Mouse (Mus musculus) kidney, adult 2 months (tissue): ENCODE measurements around the gene Lrrk1. TPM values are rescaled to one million over a fixed set of nuclear protein-coding genes. Genes with fewer than 3 reads are reported as not detected.

Source experiments
- DNase-seq: peaks from one replicate; pipeline ENCODE4 v3.0.0; 2021
- H3K27ac ChIP-seq: fragments of 200-500 bp; 2 replicates; pipeline ENCODE4 v1.5.1; 2012; ENCODE audit warnings: low read depth, low read length, control low read depth, inconsistent platforms; ENCODE audit not compliant: insufficient read depth
- H3K27me3 ChIP-seq: fragments of 200-500 bp; replicated peaks from 2 replicates; pipeline ENCODE4 v1.6.1; 2012; ENCODE audit warnings: mild to moderate bottlenecking, moderate library complexity, low read length, inconsistent platforms; ENCODE audit not compliant: control insufficient read depth, insufficient read depth
- H3K36me3 ChIP-seq: fragments of 200-500 bp; 2 replicates; pipeline ENCODE4 v1.6.1; 2012; ENCODE audit warnings: mild to moderate bottlenecking, moderate library complexity, low read length, inconsistent platforms; ENCODE audit not compliant: control insufficient read depth, insufficient read depth
- H3K4me1 ChIP-seq: fragments of 200-500 bp; 2 replicates; pipeline ENCODE4 v1.6.1; 2011; ENCODE audit warnings: low read length; ENCODE audit not compliant: control insufficient read depth, insufficient read depth
- H3K4me3 ChIP-seq: fragments of 200-500 bp; 2 replicates; pipeline ENCODE4 v1.5.1; 2011; ENCODE audit warnings: mild to moderate bottlenecking, low read depth, low read length, control low read depth; ENCODE audit not compliant: insufficient read depth
- CTCF ChIP-seq: fragments of 200-500 bp; conservative IDR thresholded peaks from 2 replicates; pipeline ENCODE4 v1.5.1; 2011; ENCODE audit warnings: low read depth, mild to moderate bottlenecking, control low read depth, low read length, moderate library complexity, mixed read lengths; ENCODE audit not compliant: insufficient read depth, insufficient read length
- POLR2A ChIP-seq: fragments of 200-500 bp; IDR thresholded peaks from one replicate; pipeline ENCODE4 v1.6.1; 2011; ENCODE audit warnings: low read depth, low read length, control low read depth
- WGBS: fragments of 180-500 bp; shearing (Covaris S2); methylation state at CpG from one replicate; pipeline ENCODE4 v1.1.7; 2018; 5-methylcytosine and 5-hydroxymethylcytosine counted together
- polyA plus RNA-seq: library from polyadenylated mRNA; depleted of rRNA; stranded (reverse); fragments of >200 nt; gene quantifications from 2 replicates; pipeline ENCODE4 v1.2.3, GENCODE M21; 2012

The Lrrk1 gene
- polyA plus RNA-seq, 1 experiment: 17.3 TPM

DNA sequence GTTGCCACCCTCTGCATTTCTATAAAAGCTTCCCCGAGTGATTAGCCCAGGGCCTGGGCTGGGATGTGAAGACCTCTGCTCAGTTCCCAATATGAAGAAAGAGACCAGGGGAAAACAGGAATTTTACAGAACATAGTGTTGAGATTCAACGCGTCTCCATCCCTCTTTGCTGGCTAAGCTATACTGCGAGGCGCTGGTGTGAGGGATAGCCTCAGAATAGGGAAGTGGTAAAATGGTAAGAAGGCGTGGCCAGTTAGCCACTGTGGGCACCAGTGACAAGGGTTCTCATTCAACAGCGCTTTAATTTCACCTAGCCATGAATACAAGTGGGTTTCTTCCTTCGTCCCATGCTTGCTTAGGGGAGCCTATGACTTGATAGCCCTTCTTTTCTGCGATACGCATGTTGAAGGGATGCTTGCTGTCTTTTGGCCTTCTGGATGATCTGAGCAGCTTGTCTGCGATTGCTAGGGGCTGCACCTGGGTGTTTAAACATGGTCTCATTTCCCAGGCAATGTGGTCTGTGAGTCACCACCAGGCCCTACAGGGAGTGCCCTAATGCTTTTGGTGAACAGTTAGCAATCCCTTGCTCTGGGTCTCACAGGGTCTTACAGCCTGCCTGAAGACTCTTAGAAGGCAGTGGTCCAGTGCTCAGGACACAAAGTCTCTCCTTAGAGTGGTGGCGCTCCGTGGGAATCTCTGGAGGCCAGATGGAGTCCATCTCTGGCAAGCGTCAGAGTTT is 84.1 kb downstream of the Lrrk1 start:
- H3K4me3 ChIP-seq: no peak overlapping the region
- no peaks in the 10 kb centered on the region for H3K4me1 ChIP-seq
- H3K36me3 ChIP-seq: no peaks in the 10 kb centered on the region
- WGBS: 92% methylated on average over 14 of the region's 14 CpGs
- TF ChIP-seq CTCF (no peak), POLR2A (no peak)
- no peak overlapping the region for H3K27ac ChIP-seq
- H3K27me3 ChIP-seq: no peaks in the 10 kb centered on the region
- DNase-seq: no peak

DNA sequence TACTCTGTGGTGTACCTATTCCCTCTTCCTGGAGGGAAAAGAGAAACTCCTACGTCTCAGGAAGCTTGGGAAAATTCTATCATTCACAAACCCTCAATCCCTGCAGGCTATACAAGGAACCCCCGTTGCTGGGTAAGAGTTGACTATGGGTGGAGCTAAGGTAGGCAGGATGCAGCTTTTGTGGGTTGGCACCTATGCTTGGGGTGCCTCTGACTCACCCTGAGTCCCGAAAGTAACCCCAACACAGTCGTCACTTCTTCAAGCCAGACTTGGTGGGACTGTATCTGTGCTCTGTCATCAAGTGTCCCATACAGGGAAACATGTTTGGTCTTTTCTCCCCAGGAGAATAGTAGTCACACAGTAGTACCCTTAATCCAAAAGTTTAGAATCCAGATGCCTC is 86.7 kb downstream of the Lrrk1 start:
- no peak for DNase-seq
- no peaks in the 10 kb centered on the region for H3K4me1 ChIP-seq
- H3K36me3 ChIP-seq: no peaks in the 10 kb centered on the region
- TF ChIP-seq POLR2A (no peak), CTCF (no peak)
- H3K27me3 ChIP-seq: no peaks in the 10 kb centered on the region
- no peak overlapping the region for H3K27ac ChIP-seq
- 82% methylated on average over 4 of the region's 4 CpGs for WGBS
- no peak overlapping the region for H3K4me3 ChIP-seq

DNA sequence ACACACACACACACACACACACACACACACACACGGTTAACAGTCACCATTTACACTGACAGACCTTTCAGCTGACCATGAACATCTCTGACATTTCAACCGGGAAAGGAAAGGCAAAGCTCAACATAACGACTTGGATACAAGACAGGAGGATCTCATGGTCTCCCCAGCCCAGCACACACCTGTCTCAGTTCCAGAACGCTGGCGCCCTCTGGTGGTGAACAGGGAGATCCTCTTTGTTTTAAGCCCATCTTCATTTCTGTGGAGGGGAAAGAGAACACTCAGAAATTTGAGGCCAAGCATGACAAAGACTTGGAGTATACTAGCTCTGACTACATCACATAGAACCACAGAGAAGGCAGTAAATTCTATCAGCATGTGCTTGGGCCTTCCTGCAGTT is 87.5 kb downstream of the Lrrk1 start:
- no peaks in the 10 kb centered on the region for H3K36me3 ChIP-seq
- no peak overlapping the region for H3K4me3 ChIP-seq
- 5% methylated on average over 5 of the region's 5 CpGs for WGBS
- H3K4me1 ChIP-seq: no peaks in the 10 kb centered on the region
- no peak overlapping the region for H3K27ac ChIP-seq
- H3K27me3 ChIP-seq: no peaks in the 10 kb centered on the region
- TF ChIP-seq POLR2A (no peak), CTCF (peak; percentile 88)
- DNase-seq: peak; percentile 79

DNA sequence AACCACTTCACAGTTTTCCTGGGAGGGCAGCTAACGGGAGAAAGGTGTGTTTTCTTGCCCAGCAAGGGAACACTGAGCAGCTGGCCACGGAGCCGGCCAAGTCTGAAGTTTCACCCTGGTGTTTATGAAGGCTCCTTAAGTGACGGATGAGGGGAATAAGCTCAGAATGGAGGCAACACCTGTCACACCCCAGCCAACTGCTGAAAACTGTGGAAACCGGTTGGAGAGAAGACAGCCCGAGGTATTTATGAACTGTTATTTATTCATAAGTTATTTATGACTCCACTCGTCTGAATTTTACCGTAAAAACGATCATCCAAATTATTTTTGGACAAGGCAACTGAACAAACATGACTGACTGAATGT is 90.5 kb downstream of the Lrrk1 start:
- no peak overlapping the region for H3K4me3 ChIP-seq
- WGBS: 64% methylated on average over 9 of the region's 9 CpGs
- H3K27ac ChIP-seq: no peak overlapping the region
- no peaks in the 10 kb centered on the region for H3K27me3 ChIP-seq
- H3K36me3 ChIP-seq: no peaks in the 10 kb centered on the region
- no peak for DNase-seq
- H3K4me1 ChIP-seq: no peaks in the 10 kb centered on the region
- TF ChIP-seq POLR2A (no peak), CTCF (no peak)

DNA sequence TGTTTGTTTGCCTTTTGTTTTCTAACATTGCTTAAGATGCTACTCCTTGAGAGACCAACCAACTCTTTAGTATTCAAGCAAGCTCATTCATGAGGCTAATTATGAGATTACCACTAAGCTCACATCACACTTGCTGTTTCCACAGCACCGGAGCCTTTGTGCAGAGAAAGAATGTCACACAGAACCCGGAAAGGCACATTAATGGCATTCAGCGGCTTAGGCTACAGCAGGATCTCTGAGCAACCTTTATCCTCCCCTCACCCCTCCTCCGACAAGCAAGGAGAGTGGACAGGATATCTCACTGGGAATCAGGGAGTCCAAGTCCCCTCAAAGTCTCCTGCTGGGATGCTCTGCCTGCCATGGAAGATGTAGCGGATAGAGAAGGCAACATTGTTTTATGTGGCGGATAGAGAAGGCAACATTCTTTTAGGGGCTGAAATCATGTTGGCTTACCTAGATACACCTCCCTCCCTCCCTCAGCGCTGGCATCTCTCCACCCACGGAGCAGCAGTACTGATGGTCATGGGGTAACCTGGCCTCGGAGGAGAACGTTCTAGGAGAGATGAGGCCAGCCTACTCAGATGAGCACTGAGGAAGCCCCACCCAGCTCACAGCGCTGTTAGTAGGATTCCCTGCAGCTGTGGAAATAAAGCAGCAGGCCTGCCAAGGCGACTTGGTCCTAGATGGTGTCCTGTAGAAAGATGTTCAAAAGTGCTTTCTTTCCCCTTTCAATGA is 91.1 kb downstream of the Lrrk1 start:
- no peak for DNase-seq
- Histone ChIP-seq H3K27me3 (no peaks in the 10 kb centered on the region), H3K4me1 (no peaks in the 10 kb centered on the region), H3K36me3 (no peaks in the 10 kb centered on the region), H3K27ac (no peak overlapping the region), H3K4me3 (no peak overlapping the region)
- TF ChIP-seq CTCF (no peak), POLR2A (no peak)
- WGBS: 74% methylated on average over 12 of the region's 12 CpGs

DNA sequence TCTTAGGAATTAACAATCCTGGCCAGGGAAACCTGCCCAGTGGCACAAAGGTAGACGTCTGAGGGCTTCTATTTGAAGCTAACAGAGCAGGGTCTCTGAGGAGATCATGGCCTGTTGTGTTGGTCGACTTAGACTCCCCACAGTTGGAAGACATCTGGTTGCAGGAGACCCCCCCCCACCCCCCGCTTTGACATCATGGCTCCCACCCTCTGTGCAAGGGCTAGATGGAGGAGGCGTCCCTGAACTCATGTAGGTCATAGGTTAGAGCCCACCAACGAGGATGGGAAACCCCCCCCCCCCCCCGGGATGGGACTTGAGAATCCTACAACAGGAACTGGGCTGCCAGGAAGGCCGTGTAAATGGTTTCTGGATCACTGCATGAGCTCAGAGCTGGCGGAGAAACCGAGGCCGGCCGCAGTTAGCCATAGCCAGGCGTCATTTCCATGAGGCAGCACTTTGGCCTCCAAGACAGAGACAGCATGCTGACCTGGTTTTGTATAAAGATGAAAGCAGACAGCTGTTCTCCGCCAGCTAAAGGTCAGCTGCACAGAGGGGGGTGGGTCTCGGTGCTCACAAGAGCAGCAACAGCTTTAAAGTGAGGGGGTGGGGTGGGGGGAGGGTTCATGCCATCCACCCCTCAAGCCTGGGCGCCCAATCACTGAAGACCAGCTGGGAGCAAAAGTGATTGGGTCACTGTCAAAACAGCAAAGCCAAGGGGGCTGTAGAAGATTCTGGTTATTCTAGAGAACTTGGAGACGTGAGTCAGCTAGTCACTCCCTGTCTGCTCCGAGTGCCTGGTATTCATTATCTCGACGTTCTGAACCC is 95.4 kb downstream of the Lrrk1 start:
- TF ChIP-seq POLR2A (no peak), CTCF (no peak)
- Histone ChIP-seq H3K4me3 (no peak overlapping the region), H3K36me3 (no peaks in the 10 kb centered on the region), H3K27me3 (no peaks in the 10 kb centered on the region), H3K27ac (no peak overlapping the region), H3K4me1 (no peaks in the 10 kb centered on the region)
- DNase-seq: peak; percentile 11
- WGBS: 66% methylated on average over 19 of the region's 19 CpGs

DNA sequence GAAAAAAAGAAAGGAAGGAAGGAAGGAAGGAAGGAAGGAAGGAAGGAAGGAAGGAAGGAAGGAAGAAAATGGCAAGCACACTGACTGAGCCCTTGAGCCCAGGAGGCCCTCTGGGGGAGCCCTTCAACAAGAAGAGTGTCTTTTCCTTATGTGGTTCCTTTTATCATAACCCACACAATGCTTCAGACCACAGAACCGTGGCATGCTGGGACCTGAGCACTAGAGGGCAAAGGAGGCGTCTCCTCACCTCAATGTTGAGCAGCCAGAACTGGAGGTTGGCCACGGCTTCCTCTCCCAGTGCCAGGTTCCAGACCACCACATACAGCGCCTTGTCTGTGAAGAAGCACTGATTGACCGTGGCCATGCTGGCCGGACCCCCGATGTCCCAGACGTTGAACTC is 96.1 kb downstream of the Lrrk1 start:
- no peaks in the 10 kb centered on the region for H3K27me3 ChIP-seq
- H3K4me3 ChIP-seq: no peak overlapping the region
- no peak for TF ChIP-seq POLR2A
- no peak for TF ChIP-seq CTCF
- no peaks in the 10 kb centered on the region for H3K4me1 ChIP-seq
- 90% methylated on average over 8 of the region's 8 CpGs for WGBS
- no peak overlapping the region for H3K27ac ChIP-seq
- DNase-seq: no peak
- H3K36me3 ChIP-seq: no peaks in the 10 kb centered on the region
